Mouse (Mus musculus) cerebellum, adult 2 months (tissue): ENCODE results near the gene Nxph4. TPM values are rescaled to one million over a fixed set of nuclear protein-coding genes. Genes with fewer than 3 reads are reported as not detected.

Source experiments
- DNase-seq, 2 experiments: peaks; one replicate each; pipeline ENCODE4 v3.0.0; 2021
- H3K27ac ChIP-seq: fragments of 200-500 bp; 2 replicates; pipeline ENCODE4 v1.5.1; 2012; ENCODE audit warnings: low read length, control low read depth, inconsistent platforms; ENCODE audit not compliant: insufficient read depth
- H3K27me3 ChIP-seq: fragments of 200-500 bp; 2 replicates; pipeline ENCODE4 v1.6.1; 2012; ENCODE audit warnings: inconsistent platforms, mild to moderate bottlenecking, low read length, moderate library complexity; ENCODE audit not compliant: control insufficient read depth, insufficient read depth
- H3K4me1 ChIP-seq: fragments of 200-500 bp; 2 replicates; pipeline ENCODE4 v1.6.1; 2011; ENCODE audit warnings: low read length; ENCODE audit not compliant: control insufficient read depth, insufficient read depth
- H3K4me3 ChIP-seq: fragments of 200-500 bp; replicated peaks from 2 replicates; pipeline ENCODE3; 2011; ENCODE audit warnings: mild to moderate bottlenecking, low read depth, low read length, control low read depth; ENCODE audit not compliant: insufficient read depth
- CTCF ChIP-seq: fragments of 200-500 bp; IDR thresholded peaks from 2 replicates; pipeline ENCODE4 v1.5.1; 2011; ENCODE audit warnings: low read depth, mild to moderate bottlenecking, control low read depth, low read length, moderate library complexity, borderline replicate concordance; ENCODE audit not compliant: insufficient read depth
- POLR2A ChIP-seq: fragments of 200-500 bp; IDR thresholded peaks from 2 replicates; pipeline ENCODE4 v1.6.1; 2011; ENCODE audit warnings: low read length, control low read depth, borderline replicate concordance; ENCODE audit not compliant: insufficient read depth
- WGBS: fragments of 180-500 bp; shearing (Covaris S2); methylation state at CpG from one replicate; pipeline ENCODE4 v1.1.7; 2018; 5-methylcytosine and 5-hydroxymethylcytosine counted together
- polyA plus RNA-seq: library from polyadenylated mRNA; depleted of rRNA; stranded (reverse); fragments of >200 nt; gene quantifications from 2 replicates; pipeline ENCODE4 v1.2.3, GENCODE M21; 2012; rRNA removed

The Nxph4 gene
- polyA plus RNA-seq, 1 experiment, result 33.8 TPM

- DNase-seq, result no peak
- H3K4me1 ChIP-seq, result peaks cover 32% of the 10 kb centered on the region
- no peak overlapping the region for H3K4me3 ChIP-seq
- WGBS, result 72% methylated on average over 7 of the region's 7 CpGs
- TF ChIP-seq POLR2A, result no peak
- no peak for TF ChIP-seq CTCF
- H3K27ac ChIP-seq, result no peak overlapping the region
- H3K27me3 ChIP-seq, result no peaks in the 10 kb centered on the region
Measured at GRCm38 (mm10) chr10:127488856-127489255, 45.5 kb downstream of the Nxph4 start.

DNA sequence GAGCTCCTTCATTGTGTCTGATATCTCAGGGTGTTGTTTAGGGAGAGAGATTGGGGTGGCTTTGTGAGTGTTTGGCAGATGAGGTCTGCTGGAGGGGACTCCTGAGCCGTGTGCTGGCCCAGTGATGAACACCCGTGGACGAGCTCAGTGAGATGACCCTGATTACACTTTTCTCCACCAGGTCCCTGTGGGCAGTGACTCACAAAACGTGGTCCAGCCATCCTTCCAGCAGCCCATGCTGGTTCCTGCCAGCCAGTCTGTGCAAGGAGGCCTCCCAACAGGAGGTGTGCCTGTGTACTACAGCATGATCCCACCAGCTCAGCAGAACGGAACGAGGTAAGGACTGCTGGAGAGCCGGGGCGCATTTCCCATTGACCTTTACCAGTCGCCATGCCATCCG, 49.1 kb downstream of the Nxph4 start:
- Histone ChIP-seq H3K27me3 (no peaks in the 10 kb centered on the region), H3K4me1 (peaks cover 10% of the 10 kb centered on the region), H3K4me3 (no peak overlapping the region), H3K27ac (no peak overlapping the region)
- DNase-seq, result no peak
- WGBS, result 51% methylated on average over 10 of the region's 10 CpGs
- no peak for TF ChIP-seq CTCF
- no peak for TF ChIP-seq POLR2A

GRCm38 (mm10) chr10:127480833-127481813, 53.2 kb downstream of the Nxph4 start:
- peaks cover 2% of the 10 kb centered on the region for H3K4me1 ChIP-seq
- no peak overlapping the region for H3K4me3 ChIP-seq
- H3K27ac ChIP-seq, result no peak overlapping the region
- WGBS, result 64% methylated on average over 19 of the region's 19 CpGs
- no peak for TF ChIP-seq POLR2A
- no peak for TF ChIP-seq CTCF
- no peaks in the 10 kb centered on the region for H3K27me3 ChIP-seq
- DNase-seq, result peak in 1 of 2 experiments; percentile 30

GRCm38 (mm10) chr10:127479131-127479530, 55.2 kb downstream of the Nxph4 start:
- Histone ChIP-seq H3K4me1 (peaks cover 2% of the 10 kb centered on the region; the same call in 1 of the 2 replicates), H3K4me3 (no peak overlapping the region), H3K27ac (no peak overlapping the region), H3K27me3 (no peaks in the 10 kb centered on the region)
- DNase-seq, result peak in 1 of 2 experiments; percentile 60
- TF ChIP-seq POLR2A (no peak), CTCF (peak; percentile 32; the same call in 1 of the 2 replicates)
- WGBS, result 77% methylated on average over 4 of the region's 4 CpGs

GRCm38 (mm10) chr10:127477301-127477700, 57.1 kb downstream of the Nxph4 start:
- Histone ChIP-seq H3K27me3 (no peaks in the 10 kb centered on the region), H3K4me1 (peaks cover 2% of the 10 kb centered on the region; the same call in 1 of the 2 replicates), H3K4me3 (no peak overlapping the region), H3K27ac (no peak overlapping the region)
- 77% methylated on average over 7 of the region's 7 CpGs for WGBS
- TF ChIP-seq POLR2A (no peak), CTCF (no peak)
- DNase-seq, result no peak

DNA sequence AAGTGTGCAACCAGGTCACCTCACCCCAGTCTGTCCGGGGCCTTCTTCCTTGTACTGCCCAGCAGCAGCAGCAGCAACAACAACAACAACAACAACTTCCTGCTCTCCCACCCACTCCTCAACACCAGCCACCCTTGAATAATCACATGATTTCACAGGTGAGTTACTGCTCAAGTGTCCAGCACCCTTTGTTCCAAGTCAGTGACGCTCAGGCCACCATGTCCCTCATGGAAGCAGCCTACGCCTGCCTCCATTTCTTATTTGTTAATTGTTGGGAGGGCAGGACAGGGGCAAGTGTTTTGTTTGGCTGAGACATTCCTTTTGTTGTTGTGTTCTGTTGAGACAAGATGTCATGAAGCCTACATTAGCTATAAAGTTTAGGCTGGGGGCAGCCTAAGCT, 57.8 kb downstream of the Nxph4 start:
- WGBS, result 87% methylated on average over 3 of the region's 3 CpGs
- H3K4me3 ChIP-seq, result no peak overlapping the region
- TF ChIP-seq CTCF (no peak), POLR2A (no peak)
- no peak for DNase-seq
- H3K27ac ChIP-seq, result no peak overlapping the region
- H3K4me1 ChIP-seq, result peaks cover 1% of the 10 kb centered on the region; the same call in 1 of the 2 replicates
- H3K27me3 ChIP-seq, result no peaks in the 10 kb centered on the region

Other genes starting within 250 kb of the Nxph4 start
- gene Mbd6, start 245.5 kb downstream of the Nxph4 start, polyA plus RNA-seq, result 47.8 and 51.8 TPM in 2 replicates
- gene Mars, start 222.8 kb downstream of the Nxph4 start, polyA plus RNA-seq, result 81.6 and 87.4 TPM in 2 replicates
- gene Arhgap9, start 212.6 kb downstream of the Nxph4 start, polyA plus RNA-seq, result 0.87 and 0.97 TPM in 2 replicates
- 10.6 and 12.5 TPM in 2 replicates for gene Gli1, start 192.6 kb downstream of the Nxph4 start, polyA plus RNA-seq
- gene Inhbe, start 180.1 kb downstream of the Nxph4 start, polyA plus RNA-seq, result 0.03 TPM in 1 of 2 replicates, not detected in the other
- gene Inhbc, start 164.1 kb downstream of the Nxph4 start, polyA plus RNA-seq, result not detected in 2 replicates
- 137 and 145 TPM in 2 replicates for gene R3hdm2, start 154.2 kb downstream of the Nxph4 start, polyA plus RNA-seq
- gene Stac3, start 32.9 kb downstream of the Nxph4 start, polyA plus RNA-seq, result 8.3 TPM in 2 replicates
- gene Ndufa4l2, start 19.6 kb downstream of the Nxph4 start, polyA plus RNA-seq, result 10.4 and 11.5 TPM in 2 replicates
- 68.2 and 69.8 TPM in 2 replicates for gene Shmt2, start 12.1 kb downstream of the Nxph4 start, polyA plus RNA-seq
- gene Lrp1, start 86.6 kb upstream of the Nxph4 start, polyA plus RNA-seq, result 346 and 366 TPM in 2 replicates
- gene Stat6, start 108.4 kb upstream of the Nxph4 start, polyA plus RNA-seq, result 8.7 TPM in 2 replicates
- 6.7 and 9.0 TPM in 2 replicates for gene Nemp1, start 132.3 kb upstream of the Nxph4 start, polyA plus RNA-seq
- gene Nab2, start 134.0 kb upstream of the Nxph4 start, polyA plus RNA-seq, result 59.2 and 69.9 TPM in 2 replicates
- 1.2 and 1.6 TPM in 2 replicates for gene Myo1a, start 170.6 kb upstream of the Nxph4 start, polyA plus RNA-seq
- gene Tac2, start 189.9 kb upstream of the Nxph4 start, polyA plus RNA-seq, result 1.4 and 1.5 TPM in 2 replicates
- gene Zbtb39, start 205.0 kb upstream of the Nxph4 start, polyA plus RNA-seq, result 5.7 and 6.6 TPM in 2 replicates
- gene Gpr182, start 217.2 kb upstream of the Nxph4 start, polyA plus RNA-seq, result 1.4 and 1.5 TPM in 2 replicates
- gene Rdh1, start 225.2 kb upstream of the Nxph4 start, polyA plus RNA-seq, result 0.15 and 0.16 TPM in 2 replicates
- gene Rdh16f1, start 225.2 kb upstream of the Nxph4 start, polyA plus RNA-seq, result 0.05 and 0.92 TPM in 2 replicates
- gene Rdh9, start 241.8 kb upstream of the Nxph4 start, polyA plus RNA-seq, result 0.13 and 0.88 TPM in 2 replicates